Comparison of ENCODE assay signal across 8 mouse cellular contexts in genomic region chr5:21735584-21735983, GRCm38 (mm10). TPM values are rescaled to one million over a fixed set of nuclear protein-coding genes. Genes with fewer than 3 reads are reported as not detected.
DNase-seq lines count a peak whose midpoint lies in the region; ATAC-seq and TF ChIP-seq lines count a peak whose summit lies in the region.

No protein-coding gene starts in this region.

- H3K36me3 ChIP-seq in limb, embryonic 14.5 days (ENCODE audit: control insufficient read depth, insufficient read depth, low read length): peaks cover 15% of the 10 kb centered on the region

- H3K9me3 ChIP-seq in limb, embryonic 14.5 days (ENCODE audit: control insufficient read depth, low read length): no peaks in the 10 kb centered on the region

- H3K27me3 ChIP-seq in limb, embryonic 14.5 days (ENCODE audit: control insufficient read depth, insufficient read depth, low read length): no peaks in the 10 kb centered on the region

- H3K4me2 ChIP-seq in limb, embryonic 14.5 days (replicated peaks; ENCODE audit: low read depth, low read length, severe bottlenecking): peak overlapping the region; percentile 19; the same call in 1 of the 2 replicates

- DNase-seq in 416B (ENCODE audit: low read depth): peak; percentile 90
- DNase-seq in embryo, embryonic 10.5 days (ENCODE audit: low spot score): peak; percentile 77
- peak; percentile 55 to 85 for DNase-seq in kidney, adult 8-10 months
- DNase-seq in limb, embryonic 14.5 days (ENCODE audit: low spot score): peak; percentile 67
- peak; percentile 88 for DNase-seq in naive thymus-derived CD4-positive, alpha-beta T cell, adult 2 months (ENCODE audit: low read depth)
- peak; percentile 58 for DNase-seq in telencephalon, adult 2 months (ENCODE audit: low read depth, low spot score)

- TF ChIP-seq POLR2A in limb, embryonic 14.5 days (IDR thresholded peaks at IDR 0.05; ENCODE audit: borderline replicate concordance, extremely low read depth, insufficient read depth, insufficient read length): no peak

- no peak overlapping the region for H3K9ac ChIP-seq in limb, embryonic 14.5 days (ENCODE audit: low read depth, low read length, severe bottlenecking)

- H3K4me3 ChIP-seq in limb, embryonic 14.5 days (replicated peaks; ENCODE audit: low read length): peak overlapping the region; percentile 16

- 28% methylated on average over 10 of the region's 10 CpGs for WGBS in limb, embryonic 14.5 days

- no peak overlapping the region for H3K27ac ChIP-seq in limb, embryonic 14.5 days (replicated peaks; ENCODE audit: low read depth, low read length)

- peak; percentile 51 for ATAC-seq in activated CD4-positive, CD25-positive, alpha-beta regulatory T cell, adult 4 months
- ATAC-seq in granulocyte monocyte progenitor cell, adult 5-6 weeks (replicated peaks; ENCODE audit: poor library complexity, severe bottlenecking): peak; percentile 79
- no peak for ATAC-seq in limb, embryonic 14.5 days (ENCODE audit: low FRiP score, low read depth)

- H3K4me1 ChIP-seq in limb, embryonic 14.5 days (ENCODE audit: control insufficient read depth, insufficient read depth, low read length): peaks cover 6% of the 10 kb centered on the region

RNA-seq across cellular contexts. Expression of gene Pmpcb, which starts 1.4 kb away (rescaled TPM):
- 10 to 100 TPM; 69.6 to 84.4 TPM for polyA plus RNA-seq in activated CD4-positive, CD25-positive, alpha-beta regulatory T cell, adult 4 months (2017; shearing (Covaris generic))
- 45.9 and 67.3 TPM in 2 replicates for total RNA-seq in granulocyte monocyte progenitor cell, adult 5-6 weeks (2014; fragmentation: Nextera tagmentation)
- 97.9 and 124 TPM in 2 replicates for total RNA-seq in granulocyte monocyte progenitor cell, adult 5-6 weeks (2017)
- polyA plus RNA-seq in limb, embryonic 14.5 days (2012; rRNA removed): 63.2 and 80.0 TPM in 2 replicates
- polyA plus RNA-seq in limb, embryonic 14.5 days (2014; fragmentation: Nextera tagmentation; extraction: Ambion mirVana): 82.7 and 85.1 TPM in 2 replicates

RNA-seq across cellular contexts. Expression of gene Napepld, which starts 34.4 kb away (rescaled TPM):
- 1 to 10 TPM; 2.4 to 4.3 TPM for polyA plus RNA-seq in activated CD4-positive, CD25-positive, alpha-beta regulatory T cell, adult 4 months (2017; shearing (Covaris generic))
- 5.7 and 7.2 TPM in 2 replicates for total RNA-seq in granulocyte monocyte progenitor cell, adult 5-6 weeks (2014; fragmentation: Nextera tagmentation)
- total RNA-seq in granulocyte monocyte progenitor cell, adult 5-6 weeks (2017): 2.8 and 4.1 TPM in 2 replicates
- polyA plus RNA-seq in limb, embryonic 14.5 days (2012; rRNA removed): 2.3 and 2.7 TPM in 2 replicates
- 2.1 and 2.2 TPM in 2 replicates for polyA plus RNA-seq in limb, embryonic 14.5 days (2014; fragmentation: Nextera tagmentation; extraction: Ambion mirVana)

RNA-seq across cellular contexts. Expression of gene Dnajc2, which starts 49.5 kb away (rescaled TPM):
- 10 to 100 TPM; 44.5 to 47.0 TPM for polyA plus RNA-seq in activated CD4-positive, CD25-positive, alpha-beta regulatory T cell, adult 4 months (2017; shearing (Covaris generic))
- total RNA-seq in granulocyte monocyte progenitor cell, adult 5-6 weeks (2014; fragmentation: Nextera tagmentation): 92.1 and 94.1 TPM in 2 replicates
- total RNA-seq in granulocyte monocyte progenitor cell, adult 5-6 weeks (2017): 190 and 213 TPM in 2 replicates
- polyA plus RNA-seq in limb, embryonic 14.5 days (2012; rRNA removed): 12.4 and 25.4 TPM in 2 replicates
- polyA plus RNA-seq in limb, embryonic 14.5 days (2014; fragmentation: Nextera tagmentation; extraction: Ambion mirVana): 60.2 and 61.1 TPM in 2 replicates

RNA-seq across cellular contexts. Expression of gene Psmc2, which starts 49.5 kb away (rescaled TPM):
- polyA plus RNA-seq in activated CD4-positive, CD25-positive, alpha-beta regulatory T cell, adult 4 months (2017; shearing (Covaris generic)): 100 to 1,000 TPM; 141 to 161 TPM
- 77.9 and 98.3 TPM in 2 replicates for total RNA-seq in granulocyte monocyte progenitor cell, adult 5-6 weeks (2014; fragmentation: Nextera tagmentation)
- total RNA-seq in granulocyte monocyte progenitor cell, adult 5-6 weeks (2017): 94.9 and 108 TPM in 2 replicates
- 64.9 and 89.1 TPM in 2 replicates for polyA plus RNA-seq in limb, embryonic 14.5 days (2012; rRNA removed)
- 165 and 174 TPM in 2 replicates for polyA plus RNA-seq in limb, embryonic 14.5 days (2014; fragmentation: Nextera tagmentation; extraction: Ambion mirVana)
